Mouse (Mus musculus): Measurements from ENCODE around the gene Epb41l3.

DNA sequence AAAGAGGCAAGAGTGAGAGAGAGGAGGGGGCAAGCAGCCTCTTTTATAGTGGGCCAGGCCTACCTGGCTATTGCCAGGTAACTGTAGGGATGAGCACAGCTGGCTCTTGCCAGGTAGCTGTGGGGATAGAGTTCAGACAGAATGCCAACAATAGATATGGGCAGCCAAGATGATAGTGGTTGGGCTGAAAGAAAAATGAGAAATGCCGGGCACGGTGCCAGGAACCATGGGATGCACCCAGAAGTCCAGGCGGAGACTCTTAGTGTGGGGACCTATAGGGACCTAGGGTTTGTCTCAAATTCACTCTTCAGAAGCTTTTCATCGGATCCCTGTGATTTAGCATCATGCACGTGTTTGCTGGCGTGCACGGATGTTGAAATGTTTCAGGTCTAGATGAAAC, 6.8 kb downstream of the Epb41l3 start:
- TF ChIP-seq POLR2AphosphoS2 (IDR thresholded peaks at IDR 0.05; ENCODE audit: low read length) (no peak), CTCF (IDR thresholded peaks at IDR 0.05 in 2 of 3, conservative IDR thresholded peaks at IDR 0.05 in 1 of 3; ENCODE audit: control insufficient read depth in 1 of 3, insufficient read depth in 1 of 3, low read depth in 2 of 3, low read length in 3 of 3, poor library complexity in 1 of 3, severe bottlenecking in 1 of 3) (no peak), GATA1 (IDR thresholded peaks at IDR 0.05; ENCODE audit: low read depth, low read length) (no peak), NRF1 (IDR thresholded peaks at IDR 0.05; ENCODE audit: insufficient read depth, low read depth, low read length, poor library complexity, severe bottlenecking) (no peak), ZNF384 (IDR thresholded peaks at IDR 0.05; ENCODE audit: low read depth, low read length) (no peak), EP300 (IDR thresholded peaks at IDR 0.05; ENCODE audit: low read depth in 1 of 2, low read length in 2 of 2) (no peak), E2F4 (IDR thresholded peaks at IDR 0.05; ENCODE audit: borderline replicate concordance, low read depth, low read length) (no peak)

Measured in MEL (cell line).